Mouse (Mus musculus): ENCODE data around the gene Phlpp1.

- TF ChIP-seq CTCF (IDR thresholded peaks at IDR 0.05; ENCODE audit: insufficient read depth, low read length) (no peak), POLR2A (IDR thresholded peaks at IDR 0.05; ENCODE audit: borderline replicate concordance, extremely low read depth, low read depth, low read length) (no peak)
Measured at GRCm38 (mm10) chr1:106199109-106199508, 27.6 kb downstream of the Phlpp1 start.

Measured in lung, adult 2 months (tissue).